ENCODE assay signal across 10 mouse cellular contexts in genomic region chr6:36880643-36881263, GRCm38 (mm10).
DNase-seq lines count a peak whose midpoint lies in the region; ATAC-seq and TF ChIP-seq lines count a peak whose summit lies in the region.
"Had no signal": no experiment of that assay in that cellular context is flagged by ENCODE, and none has a peak within 500 bp of the region (broad histone marks: within the 10 kb centered on the region; RNA-seq: fewer than 3 reads in every experiment).

No protein-coding gene starts in this region.

- no peak for TF ChIP-seq POLR2A in limb, embryonic 14.5 days (IDR thresholded peaks at IDR 0.05; ENCODE audit: borderline replicate concordance, extremely low read depth, insufficient read depth, insufficient read length)

- WGBS in forebrain, embryonic 16.5 days = 7% methylated on average over 7 of the region's 7 CpGs
- WGBS in limb, embryonic 14.5 days = 24% methylated on average over 7 of the region's 7 CpGs

- H3K4me3 ChIP-seq in forebrain, embryonic 16.5 days (replicated peaks; ENCODE audit: low read length) = no peak overlapping the region
- no peak overlapping the region for H3K4me3 ChIP-seq in limb, embryonic 14.5 days (replicated peaks; ENCODE audit: low read length)
- H3K4me3 ChIP-seq: erythroblast, embryonic 14.5 days had no signal

- H3K36me3 ChIP-seq in forebrain, embryonic 16.5 days (ENCODE audit: control insufficient read depth, insufficient read depth) = no peaks in the 10 kb centered on the region
- H3K36me3 ChIP-seq in limb, embryonic 14.5 days (ENCODE audit: control insufficient read depth, insufficient read depth, low read length) = no peaks in the 10 kb centered on the region

- ATAC-seq in forebrain, embryonic 16.5 days = peak; percentile 38
- peak; percentile 78 for ATAC-seq in limb, embryonic 14.5 days (ENCODE audit: low FRiP score, low read depth)

- no peak overlapping the region for H3K27ac ChIP-seq in forebrain, embryonic 16.5 days (ENCODE audit: low read length)
- H3K27ac ChIP-seq in limb, embryonic 14.5 days (replicated peaks; ENCODE audit: low read depth, low read length) = no peak overlapping the region

- DNase-seq in gastrocnemius, postnatal 14 days = peak; percentile 32
- no peak for DNase-seq in gastrocnemius, adult 18-20 months (ENCODE audit: low spot score)
- peak; percentile 64 for DNase-seq in limb, embryonic 14.5 days (ENCODE audit: low spot score)
- DNase-seq in retina, embryonic 14.5 days (ENCODE audit: low spot score) = peak; percentile 21
- no peak for DNase-seq in spleen, postnatal 14 days (ENCODE audit: low spot score in 2 of 2)
- no peak for DNase-seq in B cell, adult 2 months
- DNase-seq in kidney, adult 11 months = no peak
- DNase-seq: heart, postnatal 10 days had no signal

- H3K9ac ChIP-seq in forebrain, embryonic 16.5 days (replicated peaks; ENCODE audit: low read depth, low read length) = no peak overlapping the region
- H3K9ac ChIP-seq in limb, embryonic 14.5 days (ENCODE audit: low read depth, low read length, severe bottlenecking) = no peak overlapping the region

- H3K27me3 ChIP-seq in forebrain, embryonic 16.5 days (replicated peaks; ENCODE audit: control insufficient read depth, insufficient read depth, low read length) = no peaks in the 10 kb centered on the region
- no peaks in the 10 kb centered on the region for H3K27me3 ChIP-seq in limb, embryonic 14.5 days (ENCODE audit: control insufficient read depth, insufficient read depth, low read length)

- peaks cover 14% of the 10 kb centered on the region for H3K4me1 ChIP-seq in forebrain, embryonic 16.5 days (replicated peaks; ENCODE audit: control insufficient read depth, insufficient read depth, low read length)
- H3K4me1 ChIP-seq in limb, embryonic 14.5 days (ENCODE audit: control insufficient read depth, insufficient read depth, low read length) = peaks cover 8% of the 10 kb centered on the region; the same call in 1 of the 2 replicates

- H3K9me3 ChIP-seq in forebrain, embryonic 16.5 days (ENCODE audit: control insufficient read depth, low read length) = no peaks in the 10 kb centered on the region
- H3K9me3 ChIP-seq in limb, embryonic 14.5 days (ENCODE audit: control insufficient read depth, low read length) = no peaks in the 10 kb centered on the region

- intact Hi-C loops in gastrocnemius, postnatal 14 days (cut with DNase I; ENCODE audit: low total_unique reads) = no loop called here

- no peak overlapping the region for H3K4me2 ChIP-seq in forebrain, embryonic 16.5 days (ENCODE audit: low read length)
- no peak overlapping the region for H3K4me2 ChIP-seq in limb, embryonic 14.5 days (replicated peaks; ENCODE audit: low read depth, low read length, severe bottlenecking)

Comparison
In these comparisons a context has a peak if more than half of its experiments do, and no peak if none do; other contexts are left out.
1. DNase-seq: peak in gastrocnemius, postnatal 14 days (single experiment), limb, embryonic 14.5 days (single experiment) and retina, embryonic 14.5 days (single experiment); none in gastrocnemius, adult 18-20 months (single experiment), spleen, postnatal 14 days (0 of 2), B cell, adult 2 months (0 of 2) and kidney, adult 11 months (single experiment).